Mouse (Mus musculus) adrenal gland, adult 8-10 months (tissue): ENCODE measurements at regions not wholly inside any gene's neighbourhood (a gene's known extent, or its start where the extent isn't known, plus 50 kb on each side); places are given as distances from the start of the nearest gene placed in this dataset.

Experiments used
- DNase-seq: peaks from one replicate; pipeline ENCODE4 v3.0.0; 2022

GRCm38 (mm10) chr5:70155173-70155572, 563.0 kb upstream of the Gnpda2 start:
- DNase-seq, result peak; percentile 0
